Mouse (Mus musculus): Measurements from ENCODE around the gene Prex1. TPM values are rescaled to one million over a fixed set of nuclear protein-coding genes. Genes with fewer than 3 reads are reported as not detected.

The Prex1 gene
- polyA plus RNA-seq, 1 experiment from 2014 or later: 27.4 TPM

DNA sequence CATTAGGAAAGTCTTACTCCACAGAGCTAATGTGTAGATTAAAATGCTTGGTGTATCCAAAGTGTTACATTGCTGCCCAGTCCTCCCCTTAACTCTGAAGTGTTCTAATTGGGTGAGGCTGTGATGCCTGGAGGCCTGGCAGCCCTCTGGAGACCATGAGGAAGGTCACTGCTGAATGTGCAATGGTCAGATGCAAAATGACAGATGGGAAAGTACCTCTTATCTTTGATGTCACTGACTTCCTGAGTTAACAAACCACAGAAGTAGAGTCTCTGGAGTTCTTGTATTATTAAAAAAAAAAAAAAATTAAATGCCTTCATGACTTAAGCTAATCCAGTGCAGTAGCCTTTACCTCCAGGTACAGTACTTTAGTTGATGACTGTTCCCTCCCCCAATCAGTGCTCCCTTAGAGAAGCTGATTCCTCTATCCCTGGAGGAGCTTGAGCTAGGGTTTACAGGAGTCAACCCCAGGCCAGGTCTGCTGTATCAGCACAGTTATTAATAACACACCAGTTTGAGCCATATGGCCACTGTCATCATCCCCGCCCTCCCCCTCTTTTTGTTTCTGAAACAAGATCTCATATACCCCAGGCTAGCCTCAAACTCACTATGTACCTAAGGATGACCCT lies 5.8 kb upstream of the Prex1 start:
- no peak for ATAC-seq (ENCODE audit: low FRiP score, low read depth)
- WGBS: 94% methylated on average over 1 of the region's 1 CpGs
- H3K4me1 ChIP-seq (replicated peaks): peaks cover 2% of the 10 kb centered on the region; the same call in 1 of the 2 replicates
- H3K27ac ChIP-seq (replicated peaks): no peak overlapping the region
- no peak overlapping the region for H3K4me3 ChIP-seq
- 0 out of 2 replicates have a peak, but pooled peaks cover 6% of the 10 kb centered on the region for H3K27me3 ChIP-seq
- no peak overlapping the region for H3K4me2 ChIP-seq
- no peak overlapping the region for H3K9ac ChIP-seq
- no peaks in the 10 kb centered on the region for H3K36me3 ChIP-seq
- no peaks in the 10 kb centered on the region for H3K9me3 ChIP-seq

DNA sequence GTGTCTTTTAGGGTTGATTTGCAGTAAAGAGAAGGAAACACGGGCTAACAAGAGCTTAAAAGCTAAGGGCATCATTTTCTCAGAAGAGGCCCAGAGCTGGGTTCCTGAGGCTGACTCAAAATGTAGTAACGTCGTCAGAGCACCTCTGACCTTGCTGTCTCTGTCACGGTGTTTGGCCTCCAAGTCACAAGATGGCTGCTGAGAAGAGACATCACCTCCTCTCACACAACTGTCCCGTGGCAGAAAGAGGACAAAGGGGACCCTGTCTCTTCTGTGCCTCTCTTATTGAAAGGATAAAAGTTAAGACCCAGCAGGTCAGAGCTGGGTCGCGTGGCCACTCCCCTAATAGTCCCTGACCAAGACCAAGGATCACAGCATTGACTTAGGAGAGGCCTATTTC lies 2.4 kb upstream of the Prex1 start:
- Histone ChIP-seq H3K27ac (replicated peaks) (no peak overlapping the region), H3K27me3 (0 out of 2 replicates have a peak, but pooled peaks cover 6% of the 10 kb centered on the region), H3K9me3 (no peaks in the 10 kb centered on the region), H3K4me1 (replicated peaks) (peaks cover 24% of the 10 kb centered on the region), H3K4me3 (no peak overlapping the region), H3K9ac (no peak overlapping the region), H3K36me3 (no peaks in the 10 kb centered on the region), H3K4me2 (no peak overlapping the region)
- no peak for ATAC-seq (ENCODE audit: low FRiP score, low read depth)
- 53% methylated on average over 7 of the region's 7 CpGs for WGBS

DNA sequence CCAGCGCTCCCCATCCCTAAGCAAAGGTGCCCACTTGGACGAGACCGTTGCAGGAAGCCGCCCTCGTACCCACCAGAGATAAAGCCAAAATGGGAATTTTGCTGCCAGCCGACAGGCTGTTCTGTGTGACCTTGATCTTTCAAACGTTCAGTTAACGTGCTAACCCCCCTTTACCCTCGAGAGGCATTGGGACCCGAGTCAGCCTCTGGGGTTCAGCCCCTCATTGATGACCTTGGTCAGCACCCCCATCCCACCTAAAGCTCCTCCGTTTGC lies 731 bp upstream of the Prex1 start:
- no peak for ATAC-seq (ENCODE audit: low FRiP score, low read depth)
- Histone ChIP-seq H3K4me2 (peak overlapping the region; percentile 65), H3K4me1 (replicated peaks) (peaks cover 33% of the 10 kb centered on the region), H3K9me3 (no peaks in the 10 kb centered on the region), H3K4me3 (peak overlapping the region; percentile 79), H3K36me3 (no peaks in the 10 kb centered on the region), H3K27ac (replicated peaks) (peak overlapping the region; percentile 41; the same call in 1 of the 2 replicates), H3K9ac (peak overlapping the region; percentile 34; the same call in 1 of the 2 replicates), H3K27me3 (0 out of 2 replicates have a peak, but pooled peaks cover 6% of the 10 kb centered on the region)
- 10% methylated on average over 11 of the region's 11 CpGs for WGBS

DNA sequence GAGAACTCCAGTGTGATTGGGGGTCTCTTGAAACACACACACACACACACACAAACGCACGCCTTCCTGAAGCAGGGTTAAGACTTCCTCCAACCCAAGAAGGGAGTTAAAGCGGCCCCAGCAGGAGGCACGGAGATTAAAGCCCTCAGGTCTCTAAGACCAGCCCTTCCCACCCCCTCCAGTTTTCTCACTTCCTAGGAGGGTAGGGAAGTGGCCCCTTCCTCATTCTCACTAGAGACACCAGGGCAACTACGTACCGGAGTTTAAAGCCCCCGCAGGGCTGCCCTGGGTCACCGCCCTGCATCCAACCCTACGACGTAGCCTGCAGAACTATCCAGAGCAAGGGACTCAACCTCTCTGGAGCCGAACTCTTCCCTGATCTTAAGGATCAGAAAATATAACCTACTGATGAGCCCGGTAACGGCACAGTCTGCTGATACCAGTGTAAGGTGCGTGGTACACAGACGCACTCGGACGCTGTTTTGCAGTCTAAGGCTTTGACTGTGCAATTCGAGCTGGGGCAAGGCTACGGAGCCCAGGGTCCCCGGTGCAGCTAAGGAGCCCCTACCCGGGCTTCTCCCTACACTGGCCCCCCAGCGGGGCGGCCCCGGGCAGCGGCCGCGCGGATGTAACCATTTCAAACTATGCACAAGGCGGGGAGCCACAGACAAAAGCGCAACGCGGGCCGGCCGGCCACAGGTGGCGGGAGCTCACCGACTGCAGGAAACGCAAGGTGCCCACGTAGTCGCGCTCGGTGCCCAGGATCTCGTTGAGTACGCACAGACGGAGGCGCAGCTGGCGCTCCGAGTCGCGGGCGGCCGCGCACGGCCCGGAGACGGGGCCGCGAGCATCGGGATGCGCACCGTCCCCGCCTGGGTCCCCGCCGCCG lies 587 bp downstream of the Prex1 start:
- Histone ChIP-seq H3K27ac (replicated peaks) (peak overlapping the region; percentile 74), H3K4me1 (replicated peaks) (peaks cover 38% of the 10 kb centered on the region), H3K27me3 (0 out of 2 replicates have a peak, but pooled peaks cover 6% of the 10 kb centered on the region), H3K4me2 (peak overlapping the region; percentile 65), H3K4me3 (peak overlapping the region; percentile 79), H3K9me3 (no peaks in the 10 kb centered on the region), H3K36me3 (no peaks in the 10 kb centered on the region), H3K9ac (peak overlapping the region; percentile 48)
- WGBS: under 1% methylated on average over 52 of the region's 64 CpGs
- peak; percentile 69 for ATAC-seq (ENCODE audit: low FRiP score, low read depth)

DNA sequence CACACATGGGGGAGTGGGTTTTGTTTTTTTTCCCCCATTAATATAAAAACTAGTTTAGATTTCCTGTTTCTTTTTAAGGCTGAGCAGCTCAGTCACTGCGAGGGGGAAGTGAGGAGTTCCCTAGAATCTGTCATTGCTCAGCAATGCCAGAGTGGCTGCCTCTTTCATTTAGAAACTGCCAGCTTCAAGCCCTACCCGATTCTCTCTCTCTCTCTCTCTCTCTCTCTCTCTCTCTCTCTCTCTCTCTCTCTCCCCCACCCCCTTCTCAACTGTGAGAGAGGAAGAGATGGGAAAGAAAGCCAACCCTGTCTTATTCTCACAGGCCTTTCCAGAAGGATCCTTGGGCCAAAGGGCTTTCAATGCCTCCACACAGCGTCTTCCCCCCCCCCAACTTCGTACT lies 1.3 kb downstream of the Prex1 start:
- peaks cover 41% of the 10 kb centered on the region for H3K4me1 ChIP-seq (replicated peaks)
- WGBS: under 1% methylated on average over 4 of the region's 4 CpGs

DNA sequence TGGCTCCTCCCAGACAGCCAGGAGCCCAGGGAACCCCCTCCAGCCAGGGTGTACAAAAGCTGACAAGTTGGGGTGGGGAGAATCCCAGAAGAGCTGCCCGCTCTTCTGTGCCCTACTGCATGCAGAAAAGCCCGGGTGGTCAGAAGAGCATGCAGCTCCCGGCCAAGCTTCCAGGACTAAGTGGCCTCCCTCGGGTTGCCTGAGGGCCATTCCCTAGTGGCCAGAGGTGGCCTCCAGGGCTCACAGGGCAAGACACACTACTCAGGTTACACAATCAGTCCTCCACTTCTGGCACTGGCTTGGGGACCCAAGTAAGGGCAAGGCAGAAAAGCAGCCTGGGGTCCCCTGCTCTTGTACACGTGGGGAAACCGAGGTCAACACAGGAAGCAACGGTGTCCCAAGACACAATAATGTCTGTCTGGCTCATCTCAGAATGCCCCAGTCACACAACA lies 1.9 kb downstream of the Prex1 start:
- H3K4me2 ChIP-seq: peak overlapping the region; percentile 65
- peak overlapping the region; percentile 79 for H3K4me3 ChIP-seq
- WGBS: 18% methylated on average over 7 of the region's 7 CpGs
- H3K4me1 ChIP-seq (replicated peaks): peaks cover 41% of the 10 kb centered on the region
- H3K27me3 ChIP-seq: 0 out of 2 replicates have a peak, but pooled peaks cover 6% of the 10 kb centered on the region
- peak overlapping the region; percentile 48; the same call in 1 of the 2 replicates for H3K9ac ChIP-seq
- H3K9me3 ChIP-seq: no peaks in the 10 kb centered on the region
- ATAC-seq (ENCODE audit: low FRiP score, low read depth): no peak
- peak overlapping the region; percentile 32; the same call in 1 of the 2 replicates for H3K27ac ChIP-seq (replicated peaks)
- H3K36me3 ChIP-seq: no peaks in the 10 kb centered on the region

More for the DNA sequence above, 1.3 kb downstream of the Prex1 start:
- Histone ChIP-seq H3K27me3 (0 out of 2 replicates have a peak, but pooled peaks cover 6% of the 10 kb centered on the region), H3K36me3 (no peaks in the 10 kb centered on the region), H3K4me2 (peak overlapping the region; percentile 65), H3K9me3 (no peaks in the 10 kb centered on the region), H3K9ac (peak overlapping the region; percentile 48; the same call in 1 of the 2 replicates), H3K4me3 (peak overlapping the region; percentile 79), H3K27ac (replicated peaks) (peak overlapping the region; percentile 74)
- ATAC-seq (ENCODE audit: low FRiP score, low read depth): no peak

DNA sequence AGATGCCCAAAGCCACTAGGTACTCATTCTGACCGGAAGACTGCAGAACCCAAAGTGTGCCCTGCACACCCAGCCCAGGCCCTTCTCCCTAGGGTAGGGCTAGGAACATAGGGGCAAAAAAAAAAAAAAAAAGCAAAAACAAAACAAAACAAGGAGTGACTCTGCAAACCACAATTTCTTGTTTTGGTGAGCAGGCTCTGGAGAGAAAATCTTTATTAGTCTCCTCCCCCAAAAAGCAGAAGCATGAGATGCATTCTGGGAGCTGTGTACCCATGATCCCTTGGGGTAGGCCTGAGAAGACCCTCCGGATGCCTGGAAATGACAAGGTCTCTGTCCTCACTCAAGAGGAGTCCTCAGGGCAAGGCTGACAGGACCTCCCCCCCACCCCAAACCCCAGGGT lies 3.7 kb downstream of the Prex1 start:
- H3K9ac ChIP-seq: no peak overlapping the region
- 0 out of 2 replicates have a peak, but pooled peaks cover under 1% of the 10 kb centered on the region for H3K27me3 ChIP-seq
- H3K4me1 ChIP-seq (replicated peaks): peaks cover 41% of the 10 kb centered on the region
- no peak overlapping the region for H3K27ac ChIP-seq (replicated peaks)
- no peak overlapping the region for H3K4me2 ChIP-seq
- no peak overlapping the region for H3K4me3 ChIP-seq
- H3K36me3 ChIP-seq: 0 out of 2 replicates have a peak, but pooled peaks cover 6% of the 10 kb centered on the region
- no peak for ATAC-seq (ENCODE audit: low FRiP score, low read depth)
- no peaks in the 10 kb centered on the region for H3K9me3 ChIP-seq
- WGBS: 98% methylated on average over 2 of the region's 2 CpGs

DNA sequence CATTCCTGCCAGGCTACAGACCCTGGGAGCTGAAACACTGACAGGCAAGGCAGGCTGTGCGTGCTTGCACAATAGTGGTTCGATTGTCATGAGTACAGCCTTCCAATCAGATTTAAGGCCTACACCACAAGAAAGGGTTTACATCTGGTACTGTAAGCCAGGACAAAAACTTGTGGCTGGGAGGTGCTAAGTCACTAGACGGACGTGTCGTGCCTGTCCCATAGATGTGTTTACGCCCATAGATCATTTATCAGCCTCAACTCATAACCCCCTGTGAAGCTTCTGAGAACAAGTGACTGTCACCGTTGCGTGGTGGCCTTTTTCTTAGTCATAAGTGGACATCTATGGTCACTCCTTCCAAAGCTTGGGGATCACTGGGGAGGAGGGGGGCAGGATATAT lies 5.3 kb downstream of the Prex1 start:
- Histone ChIP-seq H3K4me1 (replicated peaks) (peaks cover 36% of the 10 kb centered on the region), H3K9ac (no peak overlapping the region), H3K27ac (replicated peaks) (no peak overlapping the region), H3K4me3 (no peak overlapping the region), H3K9me3 (no peaks in the 10 kb centered on the region), H3K36me3 (0 out of 2 replicates have a peak, but pooled peaks cover 7% of the 10 kb centered on the region), H3K4me2 (no peak overlapping the region), H3K27me3 (no peaks in the 10 kb centered on the region)
- no peak for ATAC-seq (ENCODE audit: low FRiP score, low read depth)
- 81% methylated on average over 8 of the region's 8 CpGs for WGBS

DNA sequence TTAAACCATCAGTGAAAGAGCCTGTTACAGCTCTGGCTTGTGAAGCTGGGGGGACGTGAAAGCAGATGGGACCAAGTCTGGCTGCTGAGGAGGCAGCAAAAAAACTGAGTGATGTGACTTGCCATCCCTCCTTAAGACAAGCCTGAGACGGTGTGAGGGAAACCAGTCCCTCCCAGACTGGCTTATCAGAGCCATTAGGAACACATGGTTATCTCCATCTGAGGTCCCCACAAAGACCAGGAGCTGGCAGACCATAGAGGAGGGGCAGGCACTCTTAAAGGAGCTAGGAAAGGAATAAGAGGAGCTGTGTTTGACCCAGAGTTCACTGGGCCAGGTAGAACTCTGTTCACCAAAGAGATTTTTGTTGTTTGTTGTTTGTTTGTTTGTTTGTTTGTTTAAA lies 7.1 kb downstream of the Prex1 start:
- 79% methylated on average over 2 of the region's 2 CpGs for WGBS
- no peaks in the 10 kb centered on the region for H3K27me3 ChIP-seq
- no peak for ATAC-seq (ENCODE audit: low FRiP score, low read depth)
- no peak overlapping the region for H3K4me2 ChIP-seq
- H3K36me3 ChIP-seq: 0 out of 2 replicates have a peak, but pooled peaks cover 7% of the 10 kb centered on the region
- H3K4me3 ChIP-seq: no peak overlapping the region
- no peaks in the 10 kb centered on the region for H3K9me3 ChIP-seq
- H3K4me1 ChIP-seq (replicated peaks): peaks cover 20% of the 10 kb centered on the region
- no peak overlapping the region for H3K9ac ChIP-seq
- no peak overlapping the region for H3K27ac ChIP-seq (replicated peaks)

DNA sequence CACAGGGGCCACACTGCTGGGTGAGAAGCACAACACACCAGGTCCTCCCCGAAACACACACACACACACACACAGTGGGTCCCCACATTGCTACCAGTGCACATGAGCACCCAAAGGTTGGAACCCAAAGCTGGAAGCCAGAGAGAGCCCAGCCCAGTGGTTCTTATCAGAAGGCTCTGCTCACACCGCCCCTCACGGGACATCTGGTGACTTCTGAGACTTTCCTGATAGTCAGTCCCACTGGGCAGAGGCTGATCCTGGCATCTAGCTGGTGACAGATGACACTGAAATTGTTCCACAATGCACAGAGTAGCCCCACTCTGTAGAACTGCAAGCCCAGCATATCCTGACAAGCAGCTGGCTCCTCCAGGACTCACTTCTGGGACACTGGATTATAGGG lies 10.1 kb downstream of the Prex1 start:
- H3K9ac ChIP-seq: no peak overlapping the region
- H3K36me3 ChIP-seq: 0 out of 2 replicates have a peak, but pooled peaks cover 7% of the 10 kb centered on the region
- 88% methylated on average over 3 of the region's 3 CpGs for WGBS
- H3K9me3 ChIP-seq: no peaks in the 10 kb centered on the region
- H3K4me1 ChIP-seq (replicated peaks): peaks cover 5% of the 10 kb centered on the region
- H3K4me3 ChIP-seq: no peak overlapping the region
- H3K27ac ChIP-seq (replicated peaks): no peak overlapping the region
- H3K27me3 ChIP-seq: no peaks in the 10 kb centered on the region
- ATAC-seq (ENCODE audit: low FRiP score, low read depth): no peak
- no peak overlapping the region for H3K4me2 ChIP-seq

DNA sequence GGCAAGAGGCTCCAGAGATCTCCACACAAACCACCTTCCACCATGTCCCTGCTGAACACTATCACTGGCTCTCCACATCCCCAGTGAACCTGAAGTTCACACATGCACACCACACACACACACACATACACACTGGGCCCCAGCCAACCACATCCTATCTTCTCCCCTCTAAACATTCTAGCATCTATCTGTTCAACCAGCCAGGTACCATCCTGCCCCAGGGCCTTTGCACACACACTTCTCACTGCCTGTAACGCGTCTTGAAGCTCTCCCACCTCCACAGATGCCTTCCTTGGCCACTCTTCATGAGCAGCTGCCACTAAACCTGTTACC lies 11.6 kb downstream of the Prex1 start:
- no peak overlapping the region for H3K4me2 ChIP-seq
- no peak for ATAC-seq (ENCODE audit: low FRiP score, low read depth)
- no peaks in the 10 kb centered on the region for H3K9me3 ChIP-seq
- H3K27me3 ChIP-seq: no peaks in the 10 kb centered on the region
- H3K4me3 ChIP-seq: no peak overlapping the region
- WGBS: 98% methylated on average over 2 of the region's 2 CpGs
- H3K9ac ChIP-seq: no peak overlapping the region
- 0 out of 2 replicates have a peak, but pooled peaks cover 7% of the 10 kb centered on the region for H3K36me3 ChIP-seq
- no peak overlapping the region for H3K27ac ChIP-seq (replicated peaks)
- no peaks in the 10 kb centered on the region; the same call in 1 of the 2 replicates for H3K4me1 ChIP-seq (replicated peaks)

Measured in hindbrain, embryonic 15.5 days (tissue).